Mouse (Mus musculus): Measurements from ENCODE around the gene Gm5788. TPM values are rescaled to one million over a fixed set of nuclear protein-coding genes. Genes with fewer than 3 reads are reported as not detected.
"Not testable (repeated sequence)": the region's sequence is repeated elsewhere in the genome, so short reads cannot be mapped to it uniquely, and the experiment has no call there.

Gene Gm5788
- total RNA-seq (2021), result not detected

DNA sequence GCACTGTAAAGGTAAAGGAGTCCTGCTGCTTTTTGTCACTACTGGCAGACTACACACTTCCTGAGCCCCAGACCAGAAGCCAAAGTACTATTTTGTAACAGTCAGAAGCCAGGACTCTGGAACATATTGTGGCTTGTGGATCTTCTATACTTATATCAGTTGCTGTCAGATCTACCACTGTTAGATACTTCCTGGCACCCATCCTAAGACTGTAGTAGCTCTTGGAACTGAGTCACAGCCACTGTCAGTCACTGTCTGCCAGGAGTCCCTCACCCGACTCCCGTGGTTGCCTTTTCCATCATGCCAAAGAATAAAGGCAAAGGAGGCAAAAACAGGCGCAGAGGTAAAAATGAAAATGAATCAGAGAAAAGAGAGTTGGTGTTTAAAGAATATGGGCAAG is at the start of gene Gm5788:
TSS of gene Gm5788 (plus strand) at position 301 of the 400 bp plus-strand sequence.
- not testable (repeated sequence) for DNase-seq

- DNase-seq, result no peak
Observed at GRCm38 (mm10) chr12:87449456-87449855, 45.1 kb upstream of the Gm5788 start.

DNA sequence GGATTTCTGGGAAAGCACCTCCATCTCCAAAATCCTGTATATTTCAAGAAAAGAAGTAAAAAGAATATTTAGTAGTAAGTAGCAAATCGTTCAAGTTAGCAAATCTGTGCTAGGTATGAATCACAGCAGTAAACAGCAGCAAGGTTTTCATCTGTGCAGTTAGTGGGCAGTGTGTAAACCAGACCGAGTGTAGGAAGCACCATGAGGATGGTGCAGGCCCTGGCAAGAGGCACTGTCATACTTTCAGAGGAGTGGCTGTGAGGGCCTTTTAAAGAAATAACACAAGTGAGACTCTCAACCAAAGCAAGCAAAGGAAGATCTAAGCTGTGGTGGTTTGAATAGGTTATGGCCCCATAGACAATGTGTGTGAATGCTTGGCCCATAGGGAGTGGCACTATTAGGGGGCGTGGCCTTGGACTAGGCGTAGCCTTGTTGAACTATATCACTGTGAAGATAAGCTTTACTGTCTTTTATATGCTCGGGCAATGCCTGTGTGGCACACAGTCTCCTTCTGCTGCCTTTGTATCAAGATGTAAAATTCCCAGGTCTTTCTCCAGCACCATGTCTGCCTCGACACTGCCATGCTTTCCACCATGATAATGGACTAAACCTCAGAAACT is 29.7 kb upstream of the Gm5788 start:
- DNase-seq, result no peak

GRCm38 (mm10) chr12:87470263-87471136 is 24.0 kb upstream of the Gm5788 start:
- DNase-seq, result no peak

GRCm38 (mm10) chr12:87471421-87471963 is 23.0 kb upstream of the Gm5788 start:
- no peak for DNase-seq

GRCm38 (mm10) chr12:87471964-87472786 is 22.3 kb upstream of the Gm5788 start, which contains the start of gene Snw1:
Gene Snw1, minus strand, starts transcription at chr12:87472274.
- peak; percentile 92 to 93 for DNase-seq

- no peak for DNase-seq
Observed at GRCm38 (mm10) chr12:87474756-87475155, 19.8 kb upstream of the Gm5788 start.

DNA sequence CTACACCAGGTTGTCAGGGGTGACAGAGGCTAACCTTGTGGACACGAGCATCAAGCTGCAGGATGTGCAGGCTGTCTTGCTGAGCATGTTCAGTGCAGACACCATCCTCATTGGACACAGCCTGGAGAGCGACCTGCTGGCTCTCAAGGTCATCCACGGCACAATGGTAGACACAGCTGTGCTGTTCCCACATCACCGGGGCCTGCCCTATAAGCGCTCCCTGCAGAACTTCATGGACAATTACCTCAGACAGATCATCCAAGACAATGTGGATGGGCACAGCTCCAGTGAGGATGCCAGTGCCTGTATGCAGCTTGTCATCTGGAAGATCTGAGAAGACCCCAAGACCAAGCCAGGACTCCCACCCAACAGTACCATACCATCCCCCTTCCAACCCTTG is 12.0 kb upstream of the Gm5788 start:
- DNase-seq, result not testable (repeated sequence)

- not testable (repeated sequence) for DNase-seq
Observed at GRCm38 (mm10) chr12:87488683-87489082, 5.8 kb upstream of the Gm5788 start.

- DNase-seq, result not testable (repeated sequence)
Observed at GRCm38 (mm10) chr12:87514016-87514415, 19.5 kb downstream of the Gm5788 start, which contains the start of gene Gm8300. Gene Gm8300, plus strand, starts transcription at chr12:87514316.

DNA sequence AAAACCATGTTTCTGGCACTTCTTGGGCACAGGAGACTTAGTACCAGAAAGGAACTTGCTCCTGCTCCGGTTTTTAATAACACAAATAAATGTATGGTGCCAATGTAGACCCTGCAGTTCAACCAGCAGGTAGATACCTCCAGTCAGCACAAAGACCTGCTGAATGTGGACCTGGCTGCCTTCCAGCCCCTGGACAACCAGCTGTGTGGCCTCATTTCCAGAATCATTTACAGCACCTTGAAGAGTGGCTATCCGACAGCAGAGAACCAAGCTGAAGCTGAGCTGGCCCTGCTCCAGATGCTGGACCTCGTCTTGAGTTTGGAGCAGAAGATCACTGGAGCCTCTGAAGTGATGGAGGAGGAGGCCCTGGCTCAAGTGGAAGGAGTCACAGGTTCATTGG is 25.1 kb downstream of the Gm5788 start:
- DNase-seq, result not testable (repeated sequence)

DNA sequence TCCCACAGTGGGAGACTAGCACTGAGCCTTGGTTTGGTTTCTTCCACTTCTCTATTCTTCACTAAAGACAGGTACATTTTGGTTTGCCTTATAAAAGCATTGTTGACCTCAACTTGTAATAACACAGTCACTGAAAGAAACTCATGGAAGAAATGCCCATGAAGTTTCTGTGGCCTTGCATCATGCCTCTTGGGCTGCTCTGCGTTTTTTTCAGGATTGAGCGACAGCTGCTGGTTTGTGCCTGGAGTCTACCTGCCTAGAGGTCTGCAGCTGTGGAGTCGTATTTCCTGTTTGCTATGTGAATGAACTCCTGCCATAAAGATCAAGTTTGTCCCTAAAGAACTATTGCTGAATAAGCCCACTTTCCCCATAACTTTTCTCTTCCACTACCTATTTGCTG is 49.4 kb downstream of the Gm5788 start:
- DNase-seq, result no peak

Other genes starting within 250 kb of the Gm5788 start
- 10 to 100 TPM; 52.3 to 60.7 TPM for gene Vipas39, start 228.5 kb upstream of the Gm5788 start, total RNA-seq (2021)
- gene Ahsa1, start 228.2 kb upstream of the Gm5788 start, total RNA-seq (2021), result 100 to 1,000 TPM; 198 to 207 TPM
- under 1 TPM in 1 of 2 experiments, not detected in 1; 0.42 TPM for gene Ism2, start 195.0 kb upstream of the Gm5788 start, total RNA-seq (2021)
- gene Sptlc2, start 106.4 kb upstream of the Gm5788 start, total RNA-seq (2021), result 10 to 100 TPM; 29.2 to 32.8 TPM
- 10 to 100 TPM; 90.6 to 99.4 TPM for gene Slirp, start 50.8 kb upstream of the Gm5788 start, total RNA-seq (2021)
- gene Alkbh1, start 50.7 kb upstream of the Gm5788 start, total RNA-seq (2021), result 10 to 100 TPM; 20.8 to 21.7 TPM
- gene Snw1, start 22.4 kb upstream of the Gm5788 start, total RNA-seq (2021), result 10 to 100 TPM; 67.3 to 68.6 TPM
- gene Gm8300, start 19.6 kb downstream of the Gm5788 start, total RNA-seq (2021), result not detected
- not detected for gene Oog1, start 108.0 kb downstream of the Gm5788 start, total RNA-seq (2021)
- gene Gm4027, start 124.1 kb downstream of the Gm5788 start, total RNA-seq (2021), result not detected
- not detected for gene Gm16381, start 149.9 kb downstream of the Gm5788 start, total RNA-seq (2021)

Data from layer of hippocampus, postnatal 36 days (tissue).